Mouse (Mus musculus) heart, adult 2 months (tissue): ENCODE measurements around the gene Klkb1. TPM values are rescaled to one million over a fixed set of nuclear protein-coding genes. Genes with fewer than 3 reads are reported as not detected.

ENCODE experiments used
- DNase-seq, 2 experiments: peaks; one replicate each; pipeline ENCODE4 v3.0.0; 2021
- H3K27ac ChIP-seq: fragments of 200-600 bp; 2 replicates; pipeline ENCODE4 v1.8.1; 2022
- H3K27me3 ChIP-seq: fragments of 200-500 bp; 2 replicates; pipeline ENCODE4 v1.6.1; 2012; ENCODE audit warnings: mild to moderate bottlenecking, low read length, inconsistent platforms, mixed read lengths; ENCODE audit not compliant: control insufficient read depth, insufficient read depth
- H3K36me3 ChIP-seq: fragments of 200-500 bp; 2 replicates; pipeline ENCODE4 v1.6.1; 2012; ENCODE audit warnings: low read length, inconsistent platforms; ENCODE audit not compliant: control insufficient read depth, insufficient read depth
- H3K4me1 ChIP-seq: fragments of 200-500 bp; 2 replicates; pipeline ENCODE4 v1.6.1; 2011; ENCODE audit warnings: low read length; ENCODE audit not compliant: control insufficient read depth, insufficient read depth
- H3K4me3 ChIP-seq: fragments of 200-600 bp; 2 replicates; pipeline ENCODE4 v1.8.1; 2022
- H3K79me2 ChIP-seq: fragments of 200-500 bp; replicated peaks from 2 replicates; pipeline ENCODE4 v1.6.1; 2012; ENCODE audit warnings: mild to moderate bottlenecking, inconsistent platforms, low read length, moderate library complexity, mixed read lengths; ENCODE audit not compliant: control insufficient read depth, insufficient read depth
- H3K9ac ChIP-seq: fragments of 200-500 bp; 2 replicates; pipeline ENCODE4 v1.6.1; 2012; ENCODE audit warnings: low read depth, mild to moderate bottlenecking, control low read depth, inconsistent platforms, low read length, mixed read lengths
- CTCF ChIP-seq: fragments of 200-600 bp; IDR thresholded peaks from 2 replicates; pipeline ENCODE4 v1.8.1; 2022; ENCODE audit warnings: antibody characterized with exemption, mild to moderate bottlenecking, moderate library complexity
- EP300 ChIP-seq: fragments of 200-500 bp; IDR thresholded peaks from 2 replicates; pipeline ENCODE4 v1.6.1; 2011; ENCODE audit warnings: low read depth, low read length, control low read depth; ENCODE audit not compliant: insufficient read depth
- POLR2A ChIP-seq: fragments of 200-500 bp; IDR thresholded peaks from 2 replicates; pipeline ENCODE4 v1.6.1; 2011; ENCODE audit warnings: mild to moderate bottlenecking, low read depth, low read length, control low read depth; ENCODE audit not compliant: insufficient read depth
- WGBS: fragments of 180-500 bp; shearing (Covaris S2); methylation state at CpG from one replicate; pipeline ENCODE4 v1.1.7; 2018; 5-methylcytosine and 5-hydroxymethylcytosine counted together
- intact Hi-C: fragments of 180-260 bp; cut with DNase I; formaldehyde crosslinking; loops from one replicate; pipeline ENCODE4 v1.15.1; 2025
- long read RNA-seq: library from polyadenylated mRNA; stranded (forward); transcript quantifications from one replicate; pipeline ENCODE4 v2.0.0, GENCODE M21; 2021
- polyA plus RNA-seq: library from polyadenylated mRNA; depleted of rRNA; stranded (reverse); fragments of >200 nt; gene quantifications from 2 replicates; pipeline ENCODE4 v1.2.3, GENCODE M21; 2012; rRNA removed
- total RNA-seq, 2 experiments: library from RNA; stranded (reverse); gene quantifications; 2 replicates each; pipeline ENCODE4 v1.2.3; 2021

Gene Klkb1
- total RNA-seq = not detected
- 0.04 TPM in 1 of 2 replicates, not detected in the other for polyA plus RNA-seq
- long read RNA-seq = 0 reads

DNA sequence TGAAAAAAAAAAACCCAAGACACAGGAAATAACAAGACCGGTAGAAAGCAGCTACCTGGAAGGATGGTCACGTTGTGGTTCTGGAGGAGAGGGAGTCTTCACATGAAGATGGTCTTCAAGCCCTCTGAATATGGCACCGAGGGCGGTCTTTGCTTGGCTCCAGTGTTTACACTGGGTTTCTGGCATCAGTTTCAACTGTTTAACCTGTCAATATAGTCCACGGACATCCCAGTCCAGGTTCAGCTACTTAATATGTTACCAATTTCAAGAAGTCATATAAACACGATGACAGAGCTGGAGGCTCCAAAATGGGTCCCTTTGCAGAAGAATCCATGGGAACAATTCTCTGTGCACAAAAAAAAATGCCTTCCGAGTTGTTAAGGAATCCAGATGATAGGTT is at the start of gene Klkb1:
Gene Klkb1, minus strand, starts transcription at position 173 of the 400 bp plus-strand sequence.
- no peak for TF ChIP-seq POLR2A
- no peak for TF ChIP-seq CTCF
- TF ChIP-seq EP300 = no peak
- H3K36me3 ChIP-seq = no peaks in the 10 kb centered on the region
- H3K9ac ChIP-seq = no peak within 1 kb of the TSS
- no peak for DNase-seq
- no peak within 1 kb of the TSS for H3K27ac ChIP-seq
- 81% methylated on average over 7 of the region's 7 CpGs for WGBS
- intact Hi-C loops = no loop called here
- H3K79me2 ChIP-seq = no peaks in the 10 kb centered on the region
- H3K4me1 ChIP-seq = no peaks in the 10 kb centered on the region
- no peak within 1 kb of the TSS for H3K4me3 ChIP-seq
- no peaks in the 10 kb centered on the region for H3K27me3 ChIP-seq

DNA sequence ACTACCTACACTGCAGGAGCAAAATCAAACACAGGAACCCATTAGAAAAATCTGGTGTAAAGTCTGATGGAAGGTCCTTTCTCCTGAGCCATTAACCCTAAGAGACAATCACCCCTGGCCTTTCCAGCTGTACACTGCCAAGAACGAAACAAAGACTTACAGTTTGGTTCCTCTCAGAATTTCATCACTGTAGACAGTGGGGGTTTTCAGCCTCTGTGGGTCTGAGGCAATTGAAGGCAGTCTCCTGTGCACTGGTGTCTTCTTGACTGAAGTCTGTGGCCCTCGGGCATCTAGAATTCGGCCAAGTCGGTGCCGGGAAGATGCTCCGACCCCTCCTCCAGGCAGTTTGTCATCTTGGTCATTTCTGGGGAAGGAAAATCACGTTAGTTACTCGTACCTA is 49.6 kb upstream of the Klkb1 start:
- H3K9ac ChIP-seq = no peak overlapping the region
- 0 out of 2 replicates have a peak, but pooled peaks cover 1% of the 10 kb centered on the region for H3K4me1 ChIP-seq
- no peaks in the 10 kb centered on the region for H3K79me2 ChIP-seq
- H3K4me3 ChIP-seq = no peak overlapping the region
- no peaks in the 10 kb centered on the region for H3K36me3 ChIP-seq
- intact Hi-C loops = no loop called here
- no peaks in the 10 kb centered on the region for H3K27me3 ChIP-seq
- no peak overlapping the region for H3K27ac ChIP-seq
- 92% methylated on average over 8 of the region's 8 CpGs for WGBS
- no peak for DNase-seq
- TF ChIP-seq EP300 (no peak), CTCF (no peak), POLR2A (no peak)

DNA sequence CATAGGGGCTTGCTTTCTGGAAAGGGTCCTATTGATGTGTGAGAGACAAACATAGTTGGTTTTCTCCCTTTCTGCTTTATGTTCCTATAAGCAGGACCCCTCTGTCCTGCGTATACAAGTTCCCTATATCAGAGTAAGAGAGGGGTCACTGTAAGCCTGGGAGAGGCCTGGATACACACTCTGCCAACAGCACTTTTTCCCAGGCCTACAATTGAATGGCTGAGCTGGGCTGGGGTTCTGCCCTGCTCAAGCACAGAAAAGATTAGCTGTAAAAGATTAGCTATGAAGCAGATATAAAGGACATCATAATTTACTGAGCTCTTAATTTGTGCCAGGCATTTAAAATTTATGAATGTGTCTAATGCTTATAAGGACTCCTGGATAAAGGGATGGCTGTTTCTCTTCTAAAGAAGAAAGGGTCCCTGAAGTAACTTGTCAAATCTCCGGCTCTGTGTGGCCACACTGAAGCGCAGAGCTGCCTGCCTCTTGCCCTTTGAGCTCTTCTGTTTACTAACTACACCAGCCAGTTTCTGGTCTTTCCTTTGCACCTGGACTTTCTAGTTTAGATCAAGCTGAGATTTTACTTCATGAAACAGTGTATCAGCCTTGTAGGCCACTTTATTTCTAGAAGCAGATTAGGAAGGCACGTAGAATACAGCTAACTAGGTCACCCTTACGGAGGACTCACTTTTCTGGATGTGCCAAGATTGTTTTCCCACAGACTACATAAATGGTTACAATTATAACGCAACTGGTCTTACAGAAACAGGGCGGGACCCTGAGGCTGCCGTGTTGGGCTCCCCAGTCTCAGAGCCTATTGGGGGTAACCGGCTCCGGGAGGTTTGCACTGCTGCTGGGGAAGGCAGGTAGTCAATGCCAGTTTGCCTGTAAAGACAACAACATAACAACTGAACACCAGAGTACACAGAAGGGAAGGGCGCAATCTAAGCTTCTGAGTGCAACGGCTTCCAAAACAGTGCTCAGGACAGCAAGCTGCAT is 47.3 kb upstream of the Klkb1 start:
- TF ChIP-seq CTCF = no peak
- TF ChIP-seq EP300 = no peak
- intact Hi-C loops = no loop called here
- Histone ChIP-seq H3K79me2 (no peaks in the 10 kb centered on the region), H3K27me3 (no peaks in the 10 kb centered on the region), H3K9ac (no peak overlapping the region), H3K36me3 (no peaks in the 10 kb centered on the region), H3K27ac (no peak overlapping the region), H3K4me3 (no peak overlapping the region), H3K4me1 (0 out of 2 replicates have a peak, but pooled peaks cover 1% of the 10 kb centered on the region)
- DNase-seq = no peak
- 85% methylated on average over 12 of the region's 12 CpGs for WGBS

DNA sequence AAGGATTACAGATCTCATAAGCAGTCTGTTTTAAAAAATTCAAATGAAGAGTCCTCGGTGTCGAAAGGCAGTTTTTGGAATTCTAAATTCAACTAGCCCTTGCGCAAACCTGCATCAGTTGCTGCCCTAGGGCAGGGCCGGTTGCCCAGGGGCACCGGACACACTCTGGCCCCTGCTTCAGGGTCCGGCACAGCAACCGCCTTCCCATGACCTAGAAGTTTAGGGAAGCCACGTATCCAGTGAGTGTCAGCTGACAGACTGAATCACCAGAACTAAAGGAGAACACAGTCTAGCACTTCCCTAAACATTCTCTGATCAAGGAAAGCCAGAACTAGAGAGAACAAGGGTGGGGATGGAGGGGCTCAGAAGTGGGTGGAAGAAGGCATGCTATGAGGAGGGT is 38.8 kb upstream of the Klkb1 start:
- 4% methylated on average over 8 of the region's 8 CpGs for WGBS
- Histone ChIP-seq H3K9ac (peak overlapping the region; percentile 2; the same call in 1 of the 2 replicates), H3K27me3 (no peaks in the 10 kb centered on the region), H3K27ac (peak overlapping the region; percentile 72), H3K79me2 (no peaks in the 10 kb centered on the region), H3K4me1 (peaks cover 4% of the 10 kb centered on the region), H3K36me3 (no peaks in the 10 kb centered on the region), H3K4me3 (peak overlapping the region; percentile 60)
- intact Hi-C loops = no loop called here
- no peak for TF ChIP-seq POLR2A
- peak; percentile 44 to 45 for DNase-seq

DNA sequence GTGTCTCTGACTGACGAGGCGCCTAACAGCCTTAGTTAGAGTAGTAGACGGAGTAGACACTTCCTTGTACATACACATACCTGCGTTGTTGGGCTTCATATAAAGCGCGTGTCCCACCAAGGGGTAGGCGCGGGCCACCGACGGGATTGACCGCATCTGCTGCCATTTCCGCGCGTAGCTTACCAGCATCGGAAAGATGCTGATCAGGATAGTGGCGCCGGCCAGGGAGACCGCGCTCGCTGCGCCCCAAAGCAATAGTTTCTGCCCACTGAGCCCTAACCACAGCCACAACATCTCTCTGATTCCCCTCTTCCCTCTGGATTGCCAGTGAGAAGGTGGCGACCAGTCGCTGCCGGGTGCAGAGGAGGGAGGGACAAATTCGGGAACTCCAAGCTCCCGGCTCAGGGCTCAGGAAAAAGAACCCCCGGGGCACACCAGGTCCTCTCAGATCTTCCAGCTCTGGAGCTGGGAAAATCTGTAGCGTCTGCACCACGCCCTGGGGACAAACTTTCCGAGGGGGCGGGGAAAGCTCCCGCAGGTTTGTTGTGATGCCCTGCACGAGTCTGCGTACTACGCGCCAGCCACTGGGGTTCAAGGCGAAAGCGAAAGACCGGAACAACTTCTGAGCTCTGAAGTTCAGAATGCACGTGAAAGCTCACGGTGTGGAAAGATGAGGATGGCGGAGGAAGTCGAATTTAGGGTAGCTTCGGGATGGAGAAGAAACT is 38.2 kb upstream of the Klkb1 start, which contains the start of gene Cyp4v3:
Gene Cyp4v3, minus strand, starts transcription at position 532 of the 725 bp plus-strand sequence.
- intact Hi-C loops = no loop called here

DNA sequence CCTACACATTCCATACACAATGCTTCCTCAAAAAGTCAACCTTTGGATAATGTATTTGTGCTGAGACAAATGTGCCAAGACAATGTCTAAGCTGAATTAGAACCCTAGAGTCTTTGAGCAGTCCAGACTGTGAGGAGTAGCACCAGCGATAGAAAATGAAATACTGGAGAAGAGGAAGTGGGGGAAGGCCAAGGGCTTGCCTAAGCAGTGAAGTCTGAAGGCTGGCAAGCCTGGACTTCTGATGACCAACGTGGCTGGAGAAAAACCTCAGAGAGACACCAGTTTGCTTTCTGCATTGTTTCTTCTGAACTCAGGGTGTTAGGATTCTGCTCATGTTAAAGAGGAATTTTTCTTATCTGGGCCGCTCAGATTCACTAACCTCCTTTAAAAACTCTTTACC is 36.2 kb upstream of the Klkb1 start:
- Histone ChIP-seq H3K27ac (no peak overlapping the region), H3K9ac (no peak overlapping the region), H3K4me3 (no peak overlapping the region), H3K4me1 (peaks cover 4% of the 10 kb centered on the region), H3K79me2 (no peaks in the 10 kb centered on the region), H3K36me3 (no peaks in the 10 kb centered on the region), H3K27me3 (no peaks in the 10 kb centered on the region)
- 70% methylated on average over 3 of the region's 3 CpGs for WGBS
- intact Hi-C loops = no loop called here
- no peak for DNase-seq
- TF ChIP-seq POLR2A (no peak), EP300 (no peak), CTCF (no peak)

More for the DNA sequence above, 38.2 kb upstream of the Klkb1 start, which contains the start of gene Cyp4v3:
- H3K4me1 ChIP-seq = peaks cover 4% of the 10 kb centered on the region
- peak within 1 kb of the TSS; percentile 72 for H3K27ac ChIP-seq
- peak; percentile 82 to 86 for DNase-seq
- TF ChIP-seq EP300 = no peak
- peak; percentile 68 for TF ChIP-seq POLR2A
- no peak for TF ChIP-seq CTCF
- peak within 1 kb of the TSS; percentile 60 for H3K4me3 ChIP-seq
- WGBS = 2% methylated on average over 44 of the region's 44 CpGs
- peak within 1 kb of the TSS; percentile 85 for H3K9ac ChIP-seq
- H3K79me2 ChIP-seq = no peaks in the 10 kb centered on the region
- no peaks in the 10 kb centered on the region for H3K36me3 ChIP-seq
- no peaks in the 10 kb centered on the region for H3K27me3 ChIP-seq
